20 mouse cellular contexts compared by ENCODE assay signal in the genomic region with DNA sequence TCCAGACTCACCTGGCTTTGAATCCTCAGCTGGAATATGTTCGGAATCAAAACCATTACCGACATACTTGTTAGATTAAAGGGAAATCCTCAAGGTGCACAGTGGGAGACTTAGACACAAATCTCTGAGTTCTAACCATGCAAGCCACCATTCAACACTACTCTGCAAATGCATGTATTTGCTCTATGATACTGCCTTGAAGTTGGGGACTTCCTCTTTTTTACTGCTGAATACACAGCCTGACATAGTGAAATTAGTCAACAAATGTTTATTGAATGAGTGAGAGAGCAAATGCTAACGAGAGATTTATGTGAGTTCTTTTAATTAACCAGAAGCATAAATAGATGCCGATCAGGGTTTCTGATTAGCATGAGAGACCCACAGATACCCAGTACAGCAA.
A peak's percentile ranks its signal among the peaks of the same experiment; 100 is the strongest.
DNase-seq lines count a peak whose midpoint lies in the region; ATAC-seq and TF ChIP-seq lines count a peak whose summit lies in the region.
"Had no signal": no experiment of that assay in that cellular context is flagged by ENCODE, and none has a peak within 500 bp of the region (broad histone marks: within the 10 kb centered on the region; RNA-seq: fewer than 3 reads in every experiment).

No protein-coding gene starts in this region.

- DNase-seq in CH12.LX (ENCODE audit: extremely low read depth), result peak; percentile 8
- DNase-seq in adrenal gland, postnatal 4 days (ENCODE audit: low spot score in 2 of 2), result no peak
- DNase-seq in layer of hippocampus, postnatal 25 days (ENCODE audit: extremely low spot score in 1 of 2, low spot score in 1 of 2), result no peak
- DNase-seq in cerebellum, adult 9-10 months, result no peak
- DNase-seq: adrenal gland, adult 2 months; adrenal gland, postnatal 10 days; adrenal gland, postnatal 25 days; B cell, adult 2 months; cerebellum, adult 11-12 months; cerebellum, adult 2 months; cerebellum, adult 9-11 months; cerebellum, postnatal 14 days; cerebellum, postnatal 36 days; forebrain, postnatal 0 days had no signal

- TF ChIP-seq POLR2A in CH12.LX (IDR thresholded peaks at IDR 0.05; ENCODE audit: low read depth, low read length), result no peak

- no peak overlapping the region for H3K27ac ChIP-seq in CH12.LX (ENCODE audit: insufficient read depth, low read depth)
- H3K27ac ChIP-seq: embryonic facial prominence, embryonic 10.5 days; embryonic facial prominence, embryonic 12.5 days; forebrain, embryonic 13.5 days had no signal

- in situ Hi-C loops in CH12.LX (cut with MboI; ENCODE audit: low pct_ligation_motif_present, low pct_unique_long_range_greater_than_20kb, low sequenced_read_pairs), result no loop called here

- H3K9ac ChIP-seq in CH12.LX (ENCODE audit: insufficient read depth, low read depth), result no peak overlapping the region
- H3K9ac ChIP-seq: embryonic facial prominence, embryonic 12.5 days; forebrain, embryonic 13.5 days; forebrain, embryonic 15.5 days; forebrain, postnatal 0 days had no signal

- no peak for TF ChIP-seq RAD21 in CH12.LX (IDR thresholded peaks at IDR 0.05; ENCODE audit: low read depth, low read length)

- TF ChIP-seq EP300 in CH12.LX (IDR thresholded peaks at IDR 0.05; ENCODE audit: low read length), result no peak

- no peak for TF ChIP-seq CTCF in CH12.LX (conservative IDR thresholded peaks at IDR 0.05 in 1 of 2, IDR thresholded peaks at IDR 0.05 in 1 of 2; ENCODE audit: low read depth in 2 of 2, low read length in 2 of 2)

- dilution Hi-C loops in CH12.LX (cut with MboI; ENCODE audit: extremely low pct_ligation_motif_present, extremely low pct_unique_long_range_greater_than_20kb, low sequenced_read_pairs), result no loop called here

- no peak overlapping the region for H3K4me2 ChIP-seq in CH12.LX (ENCODE audit: insufficient read depth, low read depth, poor library complexity, severe bottlenecking)
- H3K4me2 ChIP-seq: embryonic facial prominence, embryonic 12.5 days; forebrain, embryonic 13.5 days; forebrain, embryonic 15.5 days had no signal

- H3K9me3 ChIP-seq in CH12.LX (replicated peaks; ENCODE audit: low read length), result no peaks in the 10 kb centered on the region
- H3K9me3 ChIP-seq: embryonic facial prominence, embryonic 10.5 days; embryonic facial prominence, embryonic 12.5 days; forebrain, embryonic 13.5 days; forebrain, embryonic 15.5 days had no signal

- no peaks in the 10 kb centered on the region for H3K79me2 ChIP-seq in CH12.LX (replicated peaks; ENCODE audit: control insufficient read depth, extremely low read depth, insufficient read depth, poor library complexity, severe bottlenecking)

- H3K27me3 ChIP-seq in CH12.LX (replicated peaks), result no peaks in the 10 kb centered on the region
- H3K27me3 ChIP-seq: embryonic facial prominence, embryonic 12.5 days; forebrain, embryonic 13.5 days; forebrain, embryonic 15.5 days had no signal

- 0 out of 4 replicates have a peak, but pooled peaks have one; percentile 39 to 65 for ATAC-seq in hematopoietic stem cell, adult 5-6 weeks (replicated peaks in 1 of 2; ENCODE audit: insufficient read depth in 1 of 2, low FRiP score in 2 of 2, low TSS enrichment in 1 of 2, low read depth in 1 of 2, poor library complexity in 2 of 2, severe bottlenecking in 2 of 2)
- ATAC-seq: CD4-positive, CD25-positive, alpha-beta regulatory T cell, adult 4 months; forebrain, embryonic 13.5 days; forebrain, postnatal 0 days had no signal

- H3K4me3 ChIP-seq in CH12.LX (replicated peaks in 1 of 3; ENCODE audit: low read depth in 2 of 3, low read length in 2 of 3, poor library complexity in 1 of 3), result no peak overlapping the region
- H3K4me3 ChIP-seq: embryonic facial prominence, embryonic 10.5 days; embryonic facial prominence, embryonic 12.5 days; forebrain, embryonic 13.5 days; forebrain, embryonic 15.5 days had no signal

- peaks cover 0 to 11% of the 10 kb centered on the region in 2 experiments; a peak in 1 of 4 replicates for H3K4me1 ChIP-seq in CH12.LX (ENCODE audit: control insufficient read depth in 1 of 2, insufficient read depth in 2 of 2)
- H3K4me1 ChIP-seq: embryonic facial prominence, embryonic 12.5 days had no signal

- H3K36me3 ChIP-seq in CH12.LX (replicated peaks in 1 of 2; ENCODE audit: control insufficient read depth in 1 of 2, insufficient read depth in 1 of 2, low read length in 1 of 2), result no peaks in the 10 kb centered on the region
- H3K36me3 ChIP-seq: embryonic facial prominence, embryonic 10.5 days; embryonic facial prominence, embryonic 12.5 days; forebrain, embryonic 15.5 days had no signal

TF ChIP-seq in CH12.LX, 34 proteins besides CTCF, POLR2A, EP300 and RAD21:
- no peak for TF ChIP-seq NELFE (IDR thresholded peaks at IDR 0.05; ENCODE audit: low read depth, low read length)
- TF ChIP-seq POLR2AphosphoS2 (IDR thresholded peaks at IDR 0.05; ENCODE audit: low read depth, low read length), result no peak
TF ChIP-seq in CH12.LX: peak in this region for 0.
